Comparison of ENCODE assay signal across 10 mouse cellular contexts in the genomic region with DNA sequence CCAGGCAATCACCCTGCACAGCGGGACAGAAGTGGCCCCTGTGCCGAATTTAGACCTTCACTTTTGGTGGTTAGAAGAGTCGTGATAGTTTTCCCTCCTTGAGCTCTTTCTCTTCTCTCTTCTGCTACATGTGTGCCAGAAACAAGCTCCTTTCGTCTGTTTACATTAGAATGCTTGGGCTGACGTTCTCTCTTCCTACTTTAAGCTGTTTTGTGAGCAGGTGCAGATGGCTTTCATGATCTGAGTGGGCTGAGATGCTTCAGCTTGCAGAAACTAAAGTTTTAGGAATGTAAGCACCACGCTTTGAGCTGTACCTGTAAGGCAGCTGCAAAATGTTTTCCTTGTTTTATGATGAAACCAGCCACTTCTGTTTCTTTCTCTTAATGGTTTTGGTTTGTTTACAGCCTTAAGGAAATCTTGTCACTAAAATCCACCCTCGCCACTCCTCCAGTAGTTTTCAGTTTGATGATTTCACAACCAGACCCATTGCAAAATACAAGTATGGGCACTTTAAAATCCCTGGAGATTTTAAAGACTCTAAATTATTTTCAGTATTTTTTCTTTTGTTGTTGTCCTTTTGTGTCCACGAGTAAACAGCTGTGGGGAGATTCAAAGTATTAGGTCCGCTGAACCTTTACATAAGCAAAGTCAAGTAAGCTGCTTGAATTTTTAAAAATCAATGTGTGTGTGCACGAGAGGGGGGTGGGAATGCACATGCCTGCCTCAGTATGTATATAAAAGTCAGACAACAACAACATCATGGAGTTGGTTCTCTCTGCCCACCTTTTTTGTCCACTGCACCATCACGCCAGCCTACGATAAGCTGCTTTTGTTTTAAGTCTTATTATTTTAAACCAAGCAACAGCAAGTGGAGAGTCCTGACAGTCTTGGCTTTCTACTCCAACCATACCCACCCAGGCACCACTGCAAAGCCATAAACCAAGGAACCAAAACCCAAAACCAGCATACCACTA. TPM values are rescaled to one million over a fixed set of nuclear protein-coding genes. Genes with fewer than 3 reads are reported as not detected.
DNase-seq lines count a peak whose midpoint lies in the region; ATAC-seq lines count a peak whose summit lies in the region.
"Had no signal": no experiment of that assay in that cellular context is flagged by ENCODE, and none has a peak within 500 bp of the region (broad histone marks: within the 10 kb centered on the region; RNA-seq: fewer than 3 reads in every experiment).

No protein-coding gene starts in this region.

- peaks cover 24% of the 10 kb centered on the region for H3K4me1 ChIP-seq in embryonic facial prominence, embryonic 15.5 days

- DNase-seq in frontal cortex, postnatal 10 days (ENCODE audit: low spot score in 2 of 2), result no peak
- DNase-seq in left cerebral cortex, postnatal 36 days (ENCODE audit: low spot score in 2 of 2), result peak; percentile 10 to 28
- DNase-seq in left cerebral cortex, postnatal 4 days, result no peak
- DNase-seq in naive thymus-derived CD4-positive, alpha-beta T cell, adult 2 months (ENCODE audit: low read depth), result peak; percentile 38
- no peak for DNase-seq in urinary bladder, postnatal 10 days (ENCODE audit: low spot score)
- DNase-seq in ovary, postnatal 36 days (ENCODE audit: low spot score), result no peak

- no peak overlapping the region for H3K4me3 ChIP-seq in embryonic facial prominence, embryonic 15.5 days (replicated peaks)

- H3K27me3 ChIP-seq in embryonic facial prominence, embryonic 15.5 days, result no peaks in the 10 kb centered on the region

- H3K36me3 ChIP-seq in embryonic facial prominence, embryonic 15.5 days, result no peaks in the 10 kb centered on the region

- ATAC-seq in frontal cortex, adult (ENCODE audit: low TSS enrichment), result peak; percentile 86
- ATAC-seq in embryonic facial prominence, embryonic 15.5 days (ENCODE audit: insufficient number of reproducible peaks, low FRiP score, low TSS enrichment, low read depth), result no peak

- H3K27ac ChIP-seq in embryonic facial prominence, embryonic 15.5 days (replicated peaks), result peak overlapping the region; percentile 49

- 0 out of 2 replicates have a peak overlapping the region, but pooled peaks have one; percentile 8 for H3K4me2 ChIP-seq in embryonic facial prominence, embryonic 15.5 days (replicated peaks)

- H3K9ac ChIP-seq in embryonic facial prominence, embryonic 15.5 days, result no peak overlapping the region

- H3K9me3 ChIP-seq in embryonic facial prominence, embryonic 15.5 days (replicated peaks), result no peaks in the 10 kb centered on the region

- 46% methylated on average over 12 of the region's 12 CpGs for WGBS in embryonic facial prominence, embryonic 15.5 days

- intact Hi-C loops in left cerebral cortex, postnatal 36 days (cut with DNase I), result no loop called here
- intact Hi-C loops in left cerebral cortex, postnatal 4 days (cut with DNase I), result no loop called here

RNA-seq across cellular contexts. Expression of gene Gm17571, which starts 38.0 kb away (rescaled TPM):
- not detected for total RNA-seq in left cerebral cortex, postnatal 36 days (2021)
- total RNA-seq in left cerebral cortex, postnatal 4 days (2021), result not detected
- polyA plus RNA-seq in embryonic facial prominence, embryonic 15.5 days (2015; fragmentation: Nextera tagmentation; extraction: Ambion mirVana), result not detected in 2 replicates
- total RNA-seq: hematopoietic stem cell, adult 5-6 weeks had no signal
- polyA plus RNA-seq: C2C12 had no signal

Comparison
In these comparisons a context has a peak if more than half of its experiments do, and no peak if none do; other contexts are left out.
1. DNase-seq: peak in left cerebral cortex, postnatal 36 days (2 of 2) and naive thymus-derived CD4-positive, alpha-beta T cell, adult 2 months (single experiment); none in frontal cortex, postnatal 10 days (0 of 2), left cerebral cortex, postnatal 4 days (single experiment), urinary bladder, postnatal 10 days (single experiment) and ovary, postnatal 36 days (single experiment).